Mouse (Mus musculus) cerebellum, adult 9-11 months (tissue): ENCODE results near the gene Olfr1380.
"Not testable (repeated sequence)": the region's sequence is repeated elsewhere in the genome, so short reads cannot be mapped to it uniquely, and the experiment has no call there.

Experiments
- DNase-seq: peaks from one replicate; pipeline ENCODE4 v3.0.0; 2022

Gene Olfr1380

DNA sequence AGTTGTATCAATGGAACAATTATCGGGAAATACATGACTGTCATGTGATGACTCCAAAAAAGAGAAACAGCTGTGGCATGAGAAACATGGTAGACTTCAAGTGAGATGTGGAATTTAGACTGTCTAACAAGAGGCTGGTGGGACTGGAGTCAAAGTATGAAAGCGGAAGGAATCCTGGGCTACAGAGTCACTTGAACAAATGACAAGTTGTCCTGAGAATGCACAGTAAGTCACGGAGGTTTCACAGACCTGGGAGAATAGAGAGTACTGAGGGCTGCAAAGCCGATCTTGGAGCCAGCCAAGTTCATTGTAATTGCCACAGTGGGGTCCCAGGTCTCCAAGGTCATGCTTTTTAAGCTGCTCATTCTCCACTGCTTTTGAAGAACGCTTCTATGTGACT, at the start of gene Olfr1380:
TSS of gene Olfr1380 (plus strand) at position 301 of the 400 bp plus-strand sequence.
- not testable (repeated sequence) for DNase-seq

DNA sequence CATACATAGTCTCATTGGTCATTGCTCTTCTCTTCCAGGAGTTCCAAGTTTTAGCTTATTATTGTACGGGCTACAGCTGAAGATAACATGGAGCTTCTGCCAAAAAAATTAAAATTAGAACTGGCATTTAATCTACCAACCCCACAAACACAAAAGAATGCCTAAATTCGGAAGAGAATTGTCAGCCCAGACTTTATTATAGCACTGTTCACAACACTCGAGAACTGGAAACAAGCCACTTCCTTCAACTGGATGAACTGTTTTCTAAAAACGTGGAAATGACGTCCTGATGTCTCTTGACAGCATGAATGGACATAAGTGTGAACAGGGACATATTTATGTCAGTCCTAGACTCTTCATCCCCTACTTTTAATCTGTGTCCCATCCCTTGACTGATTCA, 38.6 kb upstream of the Olfr1380 start:
- no peak for DNase-seq

- no peak for DNase-seq
Observed at GRCm38 (mm10) chr11:49519348-49519747, 37.3 kb upstream of the Olfr1380 start, which contains the start of gene Olfr1383. Gene Olfr1383 (plus strand): TSS chr11:49519648.

DNA sequence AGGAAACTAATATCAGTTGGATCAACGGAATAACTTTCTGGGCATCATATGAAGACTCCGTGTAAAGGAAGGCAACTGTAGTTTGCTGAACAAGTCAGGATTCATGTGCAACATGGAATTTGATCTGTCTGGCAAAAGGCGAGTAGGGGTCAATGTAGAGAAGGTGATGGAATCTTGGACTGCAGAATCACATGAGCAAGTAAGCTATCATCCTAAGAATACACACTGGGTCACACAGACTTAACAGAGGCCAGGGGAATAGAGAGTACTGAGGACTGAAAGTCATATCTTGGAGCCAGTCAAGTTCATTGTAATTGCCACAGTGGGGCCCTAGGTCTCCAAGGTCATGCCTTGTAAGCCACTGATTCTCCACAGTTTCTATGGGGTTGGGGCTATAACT, 28.7 kb upstream of the Olfr1380 start, which contains the start of gene Olfr1382:
TSS of gene Olfr1382 (plus strand) at position 301 of the 400 bp plus-strand sequence.
- DNase-seq: no peak

GRCm38 (mm10) chr11:49532761-49533160, 23.9 kb upstream of the Olfr1380 start:
- no peak for DNase-seq

DNA sequence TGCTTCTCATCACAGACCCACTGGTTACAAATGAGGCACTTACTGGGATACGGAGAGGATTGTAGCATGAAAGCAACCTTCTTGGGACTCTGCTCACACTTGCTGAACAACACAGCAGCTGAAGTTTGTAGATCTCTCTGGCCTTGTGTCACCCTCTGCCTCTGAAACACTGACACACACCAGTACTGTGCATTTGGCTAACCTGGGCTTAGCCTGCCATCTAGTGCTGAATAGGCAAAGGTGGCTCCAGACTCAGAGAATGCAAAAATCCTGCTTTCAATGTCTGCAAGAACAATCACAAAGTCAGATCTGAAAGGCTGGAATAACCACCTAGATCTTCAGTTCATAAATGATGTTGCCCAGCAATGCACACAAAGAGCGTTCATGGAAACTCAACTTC, 20.0 kb upstream of the Olfr1380 start:
- DNase-seq: not testable (repeated sequence)

- DNase-seq: not testable (repeated sequence)
Observed at GRCm38 (mm10) chr11:49543149-49543548, 13.5 kb upstream of the Olfr1380 start, which contains the start of gene Olfr1381. Gene Olfr1381 (plus strand): TSS chr11:49543449.

GRCm38 (mm10) chr11:49554033-49554432, 2.6 kb upstream of the Olfr1380 start:
- DNase-seq: not testable (repeated sequence)

DNA sequence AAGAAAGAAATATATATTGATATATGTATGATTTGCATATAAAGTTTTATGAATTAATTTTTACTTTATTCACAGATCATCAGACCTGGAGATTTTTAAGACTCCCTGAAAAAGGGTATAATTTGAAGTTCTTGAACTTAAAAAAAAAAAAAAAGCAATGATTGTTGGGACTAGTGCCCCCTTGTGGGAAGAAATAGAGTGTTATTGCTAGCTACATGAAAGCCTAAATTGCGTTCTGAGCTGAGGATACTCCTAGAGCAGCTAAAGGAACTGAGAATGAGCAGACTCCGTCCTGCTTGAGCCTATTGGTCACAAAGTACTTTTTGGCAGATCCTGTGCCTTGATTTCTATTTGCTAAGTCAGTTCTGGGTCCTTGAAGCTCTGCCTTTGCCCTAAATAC, 18.4 kb downstream of the Olfr1380 start:
- not testable (repeated sequence) for DNase-seq

GRCm38 (mm10) chr11:49580452-49580851, 23.8 kb downstream of the Olfr1380 start:
- DNase-seq: not testable (repeated sequence)

GRCm38 (mm10) chr11:49590213-49590612, 33.5 kb downstream of the Olfr1380 start:
- no peak for DNase-seq

GRCm38 (mm10) chr11:49597149-49597548, 40.5 kb downstream of the Olfr1380 start:
- not testable (repeated sequence) for DNase-seq

GRCm38 (mm10) chr11:49608306-49608705, 51.6 kb downstream of the Olfr1380 start:
- not testable (repeated sequence) for DNase-seq

- DNase-seq: not testable (repeated sequence)
Observed at GRCm38 (mm10) chr11:49608938-49609867, 52.5 kb downstream of the Olfr1380 start, which contains the start of gene Flt4. Gene Flt4 (plus strand): TSS chr11:49609263.

- DNase-seq: not testable (repeated sequence)
Observed at GRCm38 (mm10) chr11:49609868-49610824, 53.5 kb downstream of the Olfr1380 start.

- not testable (repeated sequence) for DNase-seq
Observed at GRCm38 (mm10) chr11:49611349-49611748, 54.7 kb downstream of the Olfr1380 start.

DNA sequence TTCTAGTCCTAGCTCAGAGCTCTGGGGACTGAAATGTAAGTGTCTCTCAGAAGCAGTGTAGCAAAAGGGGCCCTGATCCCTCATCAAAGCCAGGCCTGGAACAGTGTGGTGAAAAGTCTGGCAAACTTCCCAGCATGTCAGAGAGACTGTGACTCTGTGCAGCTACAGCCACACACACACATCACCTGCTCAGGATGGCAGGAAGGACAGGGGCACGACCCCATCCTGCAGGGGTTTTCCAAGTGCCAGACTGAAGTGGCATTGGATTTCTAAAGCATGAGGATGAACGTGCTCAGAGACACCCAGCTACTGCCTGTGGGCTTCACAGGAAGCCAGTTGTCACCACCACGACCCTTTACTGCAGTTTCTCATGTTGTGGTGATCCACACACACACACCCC, 55.5 kb downstream of the Olfr1380 start:
- DNase-seq: no peak

DNA sequence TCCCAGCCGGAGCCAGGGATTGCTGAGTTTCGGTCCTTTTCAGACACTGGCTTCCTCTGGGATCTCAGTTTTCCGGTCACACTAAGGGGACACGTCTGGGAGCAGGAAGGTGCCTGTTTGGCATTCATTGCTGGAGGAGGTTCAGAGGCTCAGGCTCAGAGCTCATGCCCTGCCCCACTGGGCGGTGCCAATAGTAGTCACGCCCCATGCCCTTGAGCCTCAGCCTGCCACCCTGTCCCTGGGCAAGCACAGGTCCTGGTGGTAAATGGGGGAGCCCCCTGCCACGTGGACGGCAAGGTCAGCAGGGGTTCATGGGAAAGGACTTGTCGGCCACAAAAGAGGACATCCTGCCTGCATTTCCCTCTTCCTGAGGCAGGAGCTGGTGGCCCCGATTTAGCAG, 56.7 kb downstream of the Olfr1380 start:
- no peak for DNase-seq
